Mouse (Mus musculus): ENCODE data around the gene Tmem119. TPM values are rescaled to one million over a fixed set of nuclear protein-coding genes. Genes with fewer than 3 reads are reported as not detected.

Tmem119 gene
- polyA plus RNA-seq, 1 experiment = 62.0 TPM

DNA sequence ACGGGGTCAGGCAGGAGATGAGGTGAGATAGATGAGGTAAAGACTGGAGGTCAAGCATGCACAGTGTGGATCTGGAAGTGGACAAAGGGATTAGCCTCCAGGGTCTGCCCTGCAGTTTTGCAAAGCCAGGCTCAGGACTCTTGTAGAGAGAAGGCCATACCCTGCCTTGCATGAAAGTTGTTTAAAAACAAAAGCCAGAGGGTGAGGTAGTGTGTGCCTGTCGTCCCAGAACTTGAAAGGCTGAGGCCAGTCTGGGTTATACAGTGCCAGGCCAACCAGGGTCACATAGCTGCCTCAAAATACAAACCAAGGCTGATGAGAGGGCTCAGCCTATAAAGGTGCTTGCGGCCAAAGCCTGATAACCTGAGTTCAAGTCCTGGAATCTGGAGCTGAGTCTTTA, 31.4 kb upstream of the Tmem119 start:
- H3K79me2 ChIP-seq (ENCODE audit: control insufficient read depth, insufficient read depth) = no peaks in the 10 kb centered on the region
- TF ChIP-seq CEBPB (IDR thresholded peaks at IDR 0.05; ENCODE audit: insufficient read depth, poor library complexity, severe bottlenecking) = no peak
- TF ChIP-seq MYOG (IDR thresholded peaks at IDR 0.05; ENCODE audit: control insufficient read depth in 1 of 3, insufficient read depth in 1 of 3, insufficient read length in 2 of 3, low read depth in 2 of 3) = no peak
- TF ChIP-seq MYOD1 (IDR thresholded peaks at IDR 0.05; ENCODE audit: control insufficient read depth in 1 of 3, insufficient read length in 2 of 3, low read depth in 2 of 3) = no peak
- no peak for TF ChIP-seq TCF3 (IDR thresholded peaks at IDR 0.05; ENCODE audit: insufficient read length, low read depth)
- no peak for TF ChIP-seq E2F4 (IDR thresholded peaks at IDR 0.05; ENCODE audit: insufficient read depth)
- TF ChIP-seq TCF12 (IDR thresholded peaks at IDR 0.05; ENCODE audit: insufficient read depth, poor library complexity, severe bottlenecking) = no peak
- TF ChIP-seq USF1 (IDR thresholded peaks at IDR 0.05; ENCODE audit: low read depth) = no peak
- no peak for TF ChIP-seq POLR2A (IDR thresholded peaks at IDR 0.05; ENCODE audit: insufficient read length, low read depth)
- H3K36me3 ChIP-seq (ENCODE audit: control insufficient read depth, insufficient read depth) = no peaks in the 10 kb centered on the region
- no peak overlapping the region for H3K4me2 ChIP-seq (ENCODE audit: low read depth)
- H3K27me3 ChIP-seq (ENCODE audit: control insufficient read depth, insufficient read depth, insufficient read length) = no peaks in the 10 kb centered on the region
- no peak overlapping the region for H3ac ChIP-seq (ENCODE audit: control insufficient read depth, insufficient read length)
- H3K4me3 ChIP-seq = no peak overlapping the region

DNA sequence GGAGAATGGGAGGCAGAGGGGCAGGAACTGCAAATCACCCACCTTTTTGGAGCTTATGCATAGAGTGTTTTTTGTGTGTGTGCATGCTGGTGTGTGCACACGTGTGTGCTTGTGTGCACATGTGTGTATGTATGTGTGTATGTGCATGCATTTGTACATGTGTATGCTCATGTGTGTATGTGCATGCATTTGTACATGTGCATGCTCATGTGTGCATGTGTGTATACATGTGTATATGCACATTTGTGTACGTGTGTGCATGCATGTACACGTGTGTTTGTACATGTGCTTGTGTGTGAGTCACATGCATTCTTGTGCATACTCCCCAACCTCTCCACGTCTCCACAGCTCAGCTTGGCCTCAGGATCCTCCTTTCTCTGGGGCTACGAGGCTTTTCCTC, 30.5 kb upstream of the Tmem119 start:
- TF ChIP-seq E2F4 (IDR thresholded peaks at IDR 0.05; ENCODE audit: insufficient read depth) (no peak), CEBPB (IDR thresholded peaks at IDR 0.05; ENCODE audit: insufficient read depth, poor library complexity, severe bottlenecking) (no peak), MAX (IDR thresholded peaks at IDR 0.05; ENCODE audit: low read depth) (no peak), TCF12 (IDR thresholded peaks at IDR 0.05; ENCODE audit: insufficient read depth, poor library complexity, severe bottlenecking) (no peak), POLR2A (IDR thresholded peaks at IDR 0.05; ENCODE audit: insufficient read length, low read depth) (no peak), SRF (IDR thresholded peaks at IDR 0.05; ENCODE audit: control insufficient read depth, insufficient read length, low read depth) (no peak), TCF3 (IDR thresholded peaks at IDR 0.05; ENCODE audit: insufficient read length, low read depth) (no peak), MYOG (IDR thresholded peaks at IDR 0.05; ENCODE audit: control insufficient read depth in 1 of 3, insufficient read depth in 1 of 3, insufficient read length in 2 of 3, low read depth in 2 of 3) (no peak), REST (IDR thresholded peaks at IDR 0.05; ENCODE audit: insufficient read depth, insufficient read length) (no peak), POLR2AphosphoS2 (IDR thresholded peaks at IDR 0.05; ENCODE audit: insufficient read length, low read depth) (no peak), MYOD1 (IDR thresholded peaks at IDR 0.05; ENCODE audit: control insufficient read depth in 1 of 3, insufficient read length in 2 of 3, low read depth in 2 of 3) (no peak), USF1 (IDR thresholded peaks at IDR 0.05; ENCODE audit: low read depth) (no peak)
- Histone ChIP-seq H3K36me3 (ENCODE audit: control insufficient read depth, insufficient read depth) (no peaks in the 10 kb centered on the region), H3K79me2 (ENCODE audit: control insufficient read depth, insufficient read depth) (no peaks in the 10 kb centered on the region), H3ac (ENCODE audit: control insufficient read depth, insufficient read length) (no peak overlapping the region), H3K4me2 (ENCODE audit: low read depth) (no peak overlapping the region), H3K27me3 (ENCODE audit: control insufficient read depth, insufficient read depth, insufficient read length) (no peaks in the 10 kb centered on the region), H3K4me3 (no peak overlapping the region)

DNA sequence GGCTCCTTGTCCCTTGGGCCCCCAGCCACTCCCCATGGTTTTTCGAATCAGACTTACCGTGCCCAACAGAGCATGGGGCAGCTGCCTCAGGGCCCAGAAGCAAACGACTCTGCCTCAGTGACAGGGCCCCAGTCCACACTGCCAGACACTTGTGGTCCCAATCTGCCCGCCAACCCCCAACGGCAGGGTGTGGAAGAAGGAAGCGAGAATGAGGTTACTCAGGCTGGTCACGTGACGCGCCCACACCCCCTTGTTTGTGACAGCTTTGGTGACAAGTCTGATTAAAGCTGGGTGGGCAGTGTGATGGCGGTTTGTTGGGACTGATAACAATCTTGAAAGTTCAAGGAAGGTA, 30.0 kb upstream of the Tmem119 start:
- H3K79me2 ChIP-seq (ENCODE audit: control insufficient read depth, insufficient read depth) = no peaks in the 10 kb centered on the region
- no peaks in the 10 kb centered on the region for H3K36me3 ChIP-seq (ENCODE audit: control insufficient read depth, insufficient read depth)
- no peaks in the 10 kb centered on the region for H3K27me3 ChIP-seq (ENCODE audit: control insufficient read depth, insufficient read depth, insufficient read length)
- no peak overlapping the region for H3ac ChIP-seq (ENCODE audit: control insufficient read depth, insufficient read length)
- no peak for TF ChIP-seq MYOD1 (IDR thresholded peaks at IDR 0.05; ENCODE audit: control insufficient read depth in 1 of 3, insufficient read length in 2 of 3, low read depth in 2 of 3)
- no peak for TF ChIP-seq TCF12 (IDR thresholded peaks at IDR 0.05; ENCODE audit: insufficient read depth, poor library complexity, severe bottlenecking)
- TF ChIP-seq TCF3 (IDR thresholded peaks at IDR 0.05; ENCODE audit: insufficient read length, low read depth) = no peak
- TF ChIP-seq REST (IDR thresholded peaks at IDR 0.05; ENCODE audit: insufficient read depth, insufficient read length) = no peak
- no peak for TF ChIP-seq MYOG (IDR thresholded peaks at IDR 0.05; ENCODE audit: control insufficient read depth in 1 of 3, insufficient read depth in 1 of 3, insufficient read length in 2 of 3, low read depth in 2 of 3)
- no peak for TF ChIP-seq MAX (IDR thresholded peaks at IDR 0.05; ENCODE audit: low read depth)
- TF ChIP-seq E2F4 (IDR thresholded peaks at IDR 0.05; ENCODE audit: insufficient read depth) = no peak
- no peak for TF ChIP-seq CEBPB (IDR thresholded peaks at IDR 0.05; ENCODE audit: insufficient read depth, poor library complexity, severe bottlenecking)
- TF ChIP-seq POLR2AphosphoS2 (IDR thresholded peaks at IDR 0.05; ENCODE audit: insufficient read length, low read depth) = no peak
- H3K4me2 ChIP-seq (ENCODE audit: low read depth) = no peak overlapping the region
- H3K4me3 ChIP-seq = no peak overlapping the region

DNA sequence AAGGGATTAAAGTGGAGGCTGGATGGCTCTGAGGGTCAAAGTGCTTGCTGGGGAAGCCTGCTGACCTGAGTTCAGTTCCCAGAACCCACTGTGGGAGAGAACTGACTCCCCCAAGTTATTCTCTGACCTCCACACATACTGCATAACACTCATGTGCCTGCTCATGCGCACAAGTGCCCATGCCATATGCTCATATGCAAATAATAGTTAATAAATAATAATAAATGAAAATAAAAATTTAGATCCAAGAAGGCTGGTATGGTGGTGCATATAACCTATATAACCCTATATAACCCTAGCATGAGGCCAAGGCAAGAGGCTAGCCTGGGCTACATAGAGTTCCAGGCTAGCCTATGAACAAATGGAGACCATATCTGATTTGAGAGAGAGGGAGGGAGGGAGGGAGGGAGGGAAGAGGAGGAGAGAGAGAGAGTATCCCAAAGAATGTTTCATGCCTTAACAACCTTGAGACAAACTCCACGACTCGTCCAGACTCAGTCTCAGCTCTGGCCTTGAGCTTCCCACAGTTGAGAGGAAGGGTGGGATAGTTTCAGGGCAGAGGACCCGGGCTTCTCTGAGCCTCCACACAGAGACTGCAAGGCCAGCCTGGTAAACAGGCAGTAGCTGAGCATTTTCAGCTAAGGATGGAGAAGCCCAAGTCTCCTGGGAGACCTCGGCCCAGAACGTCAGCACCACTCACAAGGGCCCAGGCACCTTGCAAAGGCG, 29.4 kb upstream of the Tmem119 start:
- H3K4me2 ChIP-seq (ENCODE audit: low read depth) = no peak overlapping the region
- H3K79me2 ChIP-seq (ENCODE audit: control insufficient read depth, insufficient read depth) = no peaks in the 10 kb centered on the region
- H3K4me3 ChIP-seq = no peak overlapping the region
- H3K27me3 ChIP-seq (ENCODE audit: control insufficient read depth, insufficient read depth, insufficient read length) = peaks cover 2% of the 10 kb centered on the region
- H3ac ChIP-seq (ENCODE audit: control insufficient read depth, insufficient read length) = no peak overlapping the region
- H3K36me3 ChIP-seq (ENCODE audit: control insufficient read depth, insufficient read depth) = no peaks in the 10 kb centered on the region
- no peak for TF ChIP-seq USF1 (IDR thresholded peaks at IDR 0.05; ENCODE audit: low read depth)
- no peak for TF ChIP-seq TCF12 (IDR thresholded peaks at IDR 0.05; ENCODE audit: insufficient read depth, poor library complexity, severe bottlenecking)
- TF ChIP-seq E2F4 (IDR thresholded peaks at IDR 0.05; ENCODE audit: insufficient read depth) = no peak
- no peak for TF ChIP-seq POLR2A (IDR thresholded peaks at IDR 0.05; ENCODE audit: insufficient read length, low read depth)
- no peak for TF ChIP-seq MYOD1 (IDR thresholded peaks at IDR 0.05; ENCODE audit: control insufficient read depth in 1 of 3, insufficient read length in 2 of 3, low read depth in 2 of 3)
- TF ChIP-seq POLR2AphosphoS2 (IDR thresholded peaks at IDR 0.05; ENCODE audit: insufficient read length, low read depth) = no peak
- no peak for TF ChIP-seq MYOG (IDR thresholded peaks at IDR 0.05; ENCODE audit: control insufficient read depth in 1 of 3, insufficient read depth in 1 of 3, insufficient read length in 2 of 3, low read depth in 2 of 3)
- no peak for TF ChIP-seq MAX (IDR thresholded peaks at IDR 0.05; ENCODE audit: low read depth)
- TF ChIP-seq TCF3 (IDR thresholded peaks at IDR 0.05; ENCODE audit: insufficient read length, low read depth) = no peak
- no peak for TF ChIP-seq SRF (IDR thresholded peaks at IDR 0.05; ENCODE audit: control insufficient read depth, insufficient read length, low read depth)
- no peak for TF ChIP-seq REST (IDR thresholded peaks at IDR 0.05; ENCODE audit: insufficient read depth, insufficient read length)
- TF ChIP-seq CEBPB (IDR thresholded peaks at IDR 0.05; ENCODE audit: insufficient read depth, poor library complexity, severe bottlenecking) = no peak
